Mouse (Mus musculus): ENCODE measurements around the gene Vmn1r166.
"Not testable (repeated sequence)": the region's sequence is repeated elsewhere in the genome, so short reads cannot be mapped to it uniquely, and the experiment has no call there.

Vmn1r166 gene

GRCm38 (mm10) chr7:23251582-23251981 is at the start of gene Vmn1r166:
TSS of gene Vmn1r166 (minus strand) at chr7:23251682.
- DNase-seq (ENCODE audit: low spot score): not testable (repeated sequence)

- not testable (repeated sequence) for DNase-seq (ENCODE audit: low spot score)
These were observed 49.4 kb upstream of the Vmn1r166 start, which contains the start of gene Nlrp4e for GRCm38 (mm10) chr7:23300892-23301291. TSS of gene Nlrp4e (plus strand) at chr7:23301192.

DNA sequence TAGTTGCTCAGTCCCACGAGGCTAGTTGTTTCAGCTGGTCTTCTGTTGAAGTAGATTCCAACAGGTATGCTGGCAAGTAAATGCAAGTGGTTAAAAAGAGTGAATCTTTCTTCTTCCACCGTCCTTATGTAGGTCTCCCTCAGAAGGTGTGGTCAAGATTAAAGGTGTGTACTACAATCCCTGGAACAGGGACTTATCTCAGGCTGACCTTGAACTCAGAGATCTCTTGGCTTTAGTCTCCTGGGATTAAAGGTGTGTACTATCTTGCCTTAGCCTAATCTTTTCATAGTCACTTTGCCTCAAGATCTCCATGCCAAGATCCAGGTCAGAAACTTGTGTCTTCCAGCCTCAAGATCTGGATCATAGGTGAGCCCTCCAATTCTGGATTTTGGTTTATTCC is 27.3 kb upstream of the Vmn1r166 start, which contains the start of gene Gm6902:
Gm6902 (minus strand) TSS at position 101 of the 400 bp plus-strand sequence.
- not testable (repeated sequence) for DNase-seq (ENCODE audit: low spot score)

DNA sequence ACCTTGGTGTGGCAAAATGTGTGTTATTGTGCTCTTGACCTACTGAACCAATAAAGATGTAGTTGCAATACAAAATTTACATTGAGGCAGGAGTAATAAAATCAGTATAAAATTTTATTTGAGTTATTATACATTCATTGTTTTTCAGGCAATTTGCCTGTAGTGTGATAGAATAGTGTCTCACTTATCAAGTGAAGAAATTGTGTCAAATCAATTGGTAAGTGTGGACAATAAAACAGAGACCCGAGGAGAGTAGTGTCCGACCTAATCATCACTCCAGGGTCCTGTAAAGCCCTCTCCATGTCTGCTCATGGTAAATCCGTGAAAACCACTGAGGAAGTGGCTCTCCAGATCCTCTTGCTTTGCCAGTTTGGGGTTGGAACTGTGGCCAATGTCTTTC is 34.5 kb downstream of the Vmn1r166 start, which contains the start of gene Vmn1r165:
Vmn1r165 (plus strand) TSS at position 301 of the 400 bp plus-strand sequence.
- not testable (repeated sequence) for DNase-seq (ENCODE audit: low spot score)
